Mouse (Mus musculus): ENCODE measurements around the gene Peli2.
A peak's percentile ranks its signal among the peaks of the same experiment; 100 is the strongest.

The Peli2 gene

DNA sequence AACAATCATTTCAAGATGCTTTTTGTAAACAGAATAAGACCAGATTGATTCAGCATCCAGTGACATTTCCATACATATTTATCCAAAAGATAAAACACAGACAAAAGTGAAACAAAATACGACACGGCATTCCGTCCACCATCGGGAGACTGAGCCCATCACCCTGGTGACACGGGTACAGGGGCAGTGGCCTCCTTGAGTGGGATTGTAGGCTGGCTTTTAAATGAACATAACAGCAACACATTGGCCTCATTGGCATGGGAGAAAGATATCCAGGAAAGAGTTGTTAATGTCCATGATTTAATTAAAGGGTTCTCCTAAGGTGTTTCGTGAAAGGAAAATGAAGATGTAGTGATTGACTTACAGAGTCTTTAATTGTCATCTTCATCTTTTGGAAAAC, 5.3 kb downstream of the Peli2 start:
- no peak for DNase-seq (ENCODE audit: low spot score in 2 of 2)

DNA sequence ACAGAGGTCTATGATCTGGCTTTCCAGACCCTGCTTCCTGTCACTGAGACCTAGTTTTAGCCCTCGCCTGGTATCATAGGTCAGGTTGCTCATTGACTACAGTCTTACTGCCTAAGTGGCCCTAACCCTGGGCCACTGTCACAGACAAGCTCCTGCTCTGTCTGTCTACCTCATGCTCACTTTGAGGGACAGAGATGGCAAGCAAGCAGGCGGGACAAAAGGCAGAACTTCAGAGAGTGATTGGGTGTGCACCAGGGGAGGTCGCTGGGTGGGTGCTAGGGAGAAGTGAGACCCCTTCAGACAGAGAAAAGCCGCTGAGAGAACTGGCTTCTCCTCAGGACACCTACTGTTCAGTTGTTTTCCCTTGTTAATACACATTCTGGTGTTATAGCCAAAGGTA, 6.3 kb downstream of the Peli2 start:
- no peak for DNase-seq (ENCODE audit: low spot score in 2 of 2)

- DNase-seq (ENCODE audit: low spot score in 2 of 2): no peak
Observed at GRCm38 (mm10) chr14:48127609-48128185, 7.1 kb downstream of the Peli2 start.

DNA sequence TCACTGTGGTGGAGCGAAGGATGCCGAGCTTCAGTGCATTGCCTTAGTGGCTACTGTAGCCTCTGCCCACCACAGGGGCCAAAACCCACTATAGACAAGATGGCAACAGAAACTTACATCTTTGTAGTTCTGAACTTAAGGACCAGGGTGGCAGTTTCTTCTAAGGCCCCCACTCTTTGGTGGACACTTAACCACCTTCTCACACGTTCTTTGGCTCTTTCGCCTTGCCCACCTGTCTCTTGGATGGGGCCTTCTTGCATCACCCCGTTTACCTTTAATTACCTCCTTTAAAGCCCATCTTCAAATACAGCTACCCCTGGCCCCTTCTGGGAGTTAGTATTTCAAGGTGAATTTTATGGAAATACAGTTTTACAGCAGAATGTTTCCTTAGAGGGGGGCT, 8.1 kb downstream of the Peli2 start:
- no peak for DNase-seq (ENCODE audit: low spot score in 2 of 2)

GRCm38 (mm10) chr14:48130021-48130420, 9.4 kb downstream of the Peli2 start:
- DNase-seq (ENCODE audit: low spot score in 2 of 2): no peak

DNA sequence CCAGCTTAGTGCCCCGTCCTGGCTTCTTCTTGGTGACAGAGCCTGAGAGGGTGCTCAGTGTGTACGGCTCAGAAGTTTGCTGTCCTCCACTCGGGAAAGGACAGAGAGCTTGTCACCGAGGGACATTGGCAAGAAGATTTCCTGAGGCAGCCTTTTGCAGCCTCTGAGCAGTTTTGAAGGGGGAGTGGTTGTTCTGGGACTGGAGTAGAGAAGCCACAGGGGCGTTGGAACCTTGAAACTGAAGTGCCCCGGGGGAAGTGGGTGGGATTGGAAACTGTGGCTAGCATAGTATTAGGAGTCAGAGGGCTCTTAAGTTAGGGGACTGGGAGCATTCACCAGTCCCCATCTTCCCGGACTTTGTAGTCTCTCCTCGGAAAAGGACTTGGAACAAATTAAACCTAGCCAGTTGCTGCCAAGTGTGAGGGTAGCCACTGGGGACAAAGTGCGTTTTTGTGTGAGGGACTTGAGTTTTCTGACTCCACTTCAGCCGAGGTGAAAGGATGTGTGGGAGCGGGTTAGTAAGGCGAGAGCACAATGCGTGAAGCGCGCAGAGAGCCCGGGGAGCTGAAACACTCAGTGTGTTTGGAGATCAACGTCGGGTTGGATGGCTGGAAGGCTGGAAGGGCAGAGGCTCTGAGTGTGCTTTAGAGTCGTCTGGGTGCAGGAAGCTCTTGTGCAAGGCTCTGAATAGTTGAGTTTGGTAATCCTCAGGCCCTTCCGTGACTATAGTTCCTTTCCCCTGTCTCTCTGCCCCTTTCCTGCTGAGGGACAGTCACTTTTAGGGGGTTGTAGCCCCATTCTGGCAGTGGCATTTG, 10.3 kb downstream of the Peli2 start:
- DNase-seq (ENCODE audit: low spot score in 2 of 2): no peak

DNA sequence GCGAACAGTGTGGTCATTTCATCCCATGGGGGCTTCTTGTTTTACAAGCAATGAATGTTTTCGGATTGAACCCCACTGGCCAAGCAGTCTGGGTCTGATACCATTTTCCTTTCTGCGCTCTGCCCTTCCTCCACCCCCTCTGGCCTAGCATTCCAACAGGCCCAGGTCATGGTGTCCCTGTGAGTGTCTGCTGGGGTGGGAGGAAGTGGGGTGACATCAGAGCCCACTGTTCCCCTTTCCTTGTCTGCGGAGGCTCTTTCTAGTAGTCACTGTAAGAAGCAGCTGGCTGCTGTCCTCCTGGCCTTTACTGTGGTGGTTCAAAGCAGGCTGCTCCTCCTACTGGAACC, 10.9 kb downstream of the Peli2 start:
- DNase-seq (ENCODE audit: low spot score in 2 of 2): no peak

- no peak for DNase-seq (ENCODE audit: low spot score in 2 of 2)
Observed at GRCm38 (mm10) chr14:48132241-48132640, 11.6 kb downstream of the Peli2 start.

DNA sequence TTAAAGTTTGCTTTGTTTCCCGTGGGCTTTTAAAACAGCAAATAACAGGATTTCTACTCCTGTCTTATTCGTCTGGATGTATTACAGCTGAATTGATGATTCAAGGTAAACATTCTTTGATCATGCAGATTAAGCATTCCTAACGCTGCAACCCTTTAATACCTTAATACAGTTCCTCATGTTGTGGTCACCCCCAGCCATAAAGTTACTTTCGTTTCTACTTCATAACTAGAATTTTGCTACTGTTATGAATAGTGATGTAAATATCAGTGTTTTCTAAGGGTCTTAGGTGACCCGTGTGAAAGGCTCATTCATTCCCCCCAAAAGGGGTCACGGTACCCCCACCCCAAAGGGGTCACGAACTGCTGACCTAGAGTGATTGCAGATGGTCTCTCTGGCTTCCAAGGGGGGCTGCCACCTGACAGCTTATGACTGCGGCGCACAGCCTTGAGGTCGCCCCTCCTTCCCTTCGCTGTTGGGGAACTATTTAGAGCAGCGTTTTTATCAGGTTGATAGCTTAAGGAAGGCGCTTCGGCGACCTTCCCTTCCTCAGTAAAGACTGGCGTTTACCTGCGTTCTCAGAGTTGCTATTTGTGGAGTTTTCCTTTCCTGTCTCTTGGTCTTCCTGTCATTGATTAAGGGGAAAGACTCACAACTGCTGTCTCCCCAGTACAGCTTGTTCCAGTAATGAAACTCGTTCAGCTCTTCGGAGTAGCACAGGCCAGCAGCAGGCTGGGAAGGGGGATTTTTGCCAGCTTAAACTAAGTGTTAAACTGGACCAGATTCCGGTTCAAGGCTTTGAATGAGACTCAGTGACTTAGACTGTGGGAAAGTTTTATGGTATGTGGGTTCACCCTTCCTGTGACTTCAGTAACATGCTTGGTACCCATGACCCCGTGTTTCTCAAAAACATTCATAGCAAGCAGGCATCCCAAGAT, 12.5 kb downstream of the Peli2 start:
- no peak for DNase-seq (ENCODE audit: low spot score in 2 of 2)

- no peak for DNase-seq (ENCODE audit: low spot score in 2 of 2)
Observed at GRCm38 (mm10) chr14:48134344-48134743, 13.7 kb downstream of the Peli2 start.

DNA sequence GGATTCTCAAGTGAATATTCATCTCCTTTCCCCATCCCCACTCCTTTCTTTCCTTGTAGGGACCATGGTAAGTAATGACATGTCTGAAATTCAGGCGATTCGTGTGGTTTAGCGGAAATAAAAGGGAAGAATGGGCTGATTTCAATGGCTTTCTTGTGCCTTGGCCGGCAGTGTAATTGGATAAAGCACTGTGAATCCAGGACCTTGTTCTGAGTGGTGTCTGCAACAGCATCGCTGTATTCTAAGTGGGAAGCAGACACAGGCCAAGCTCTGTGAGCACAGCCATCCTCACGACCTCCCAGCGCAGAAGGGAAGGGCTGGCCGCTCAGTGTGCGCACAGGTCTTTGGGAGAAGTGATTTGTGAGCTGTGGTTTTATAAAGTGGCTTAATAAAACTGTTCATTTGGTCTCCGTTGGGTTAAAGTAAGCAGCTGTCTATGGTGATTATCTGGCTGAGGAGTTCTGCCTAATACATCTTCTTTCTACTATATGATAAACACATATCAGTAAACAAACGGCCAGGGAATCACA, 15.3 kb downstream of the Peli2 start:
- DNase-seq (ENCODE audit: low spot score in 2 of 2): no peak

DNA sequence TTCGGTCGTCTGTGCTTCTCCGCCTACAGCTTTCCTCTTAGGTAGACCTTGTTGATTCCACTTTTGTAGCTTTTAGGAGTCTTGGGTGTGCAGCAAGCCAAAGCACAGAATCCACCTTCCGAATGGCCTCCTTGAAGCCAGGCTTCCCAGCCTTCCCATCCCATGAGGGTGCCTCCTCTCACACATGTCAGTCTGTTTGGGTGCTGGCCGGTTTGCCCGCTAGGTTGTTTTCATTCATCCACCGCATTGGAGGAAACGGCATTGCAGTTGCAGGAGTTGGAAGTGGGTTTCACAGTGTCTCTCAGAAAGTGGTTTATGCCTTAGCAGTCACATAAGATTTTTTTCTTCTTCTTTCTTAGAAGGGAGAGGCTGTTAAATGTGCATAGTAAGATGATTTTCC, 17.1 kb downstream of the Peli2 start:
- DNase-seq (ENCODE audit: low spot score in 2 of 2): no peak

GRCm38 (mm10) chr14:48138138-48138537, 17.5 kb downstream of the Peli2 start:
- peak in 1 of 2 experiments; percentile 35 for DNase-seq (ENCODE audit: low spot score in 2 of 2)

DNA sequence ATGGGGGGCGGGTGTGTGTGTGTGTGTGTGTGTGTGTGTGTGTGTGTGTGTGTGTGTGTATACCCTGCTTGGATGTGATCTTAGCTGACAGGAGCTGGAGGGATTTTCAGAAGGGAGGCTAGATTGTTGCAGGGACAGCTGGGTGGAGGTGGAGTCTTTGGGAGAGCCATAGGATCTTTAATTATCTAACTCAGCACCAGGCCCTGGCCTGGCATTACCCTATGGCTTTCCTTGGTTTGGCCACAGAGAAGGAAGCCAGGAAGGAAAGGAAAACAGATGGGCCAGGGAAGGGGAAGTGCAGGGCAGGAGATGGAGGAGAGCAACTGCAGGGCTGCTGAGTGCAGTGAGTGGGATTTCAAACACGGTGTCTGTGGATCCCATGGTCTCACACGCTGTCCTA, 18.8 kb downstream of the Peli2 start:
- DNase-seq (ENCODE audit: low spot score in 2 of 2): no peak

DNA sequence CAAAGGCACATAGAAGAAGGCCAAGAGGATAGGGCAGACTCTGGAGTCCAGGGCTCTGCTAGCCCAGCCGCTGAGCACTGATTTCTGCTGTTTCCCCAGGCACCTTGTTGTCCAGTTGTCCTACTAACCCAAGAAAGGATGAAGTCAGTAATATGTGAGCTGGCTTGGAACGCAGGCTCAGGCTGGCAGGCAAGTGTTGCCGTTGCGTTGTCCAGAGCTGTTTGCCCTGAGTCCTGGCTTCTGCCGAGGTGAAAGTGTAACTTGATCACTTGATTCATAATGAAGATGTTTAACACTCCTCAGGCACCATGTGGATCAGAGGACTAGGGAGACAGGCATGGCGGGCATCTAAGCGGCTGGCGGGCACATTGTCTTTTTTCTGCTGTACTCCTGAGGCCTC, 21.1 kb downstream of the Peli2 start:
- no peak for DNase-seq (ENCODE audit: low spot score in 2 of 2)

GRCm38 (mm10) chr14:48142696-48143095, 22.1 kb downstream of the Peli2 start:
- no peak for DNase-seq (ENCODE audit: low spot score in 2 of 2)

GRCm38 (mm10) chr14:48143141-48143540, 22.5 kb downstream of the Peli2 start:
- no peak for DNase-seq (ENCODE audit: low spot score in 2 of 2)

- DNase-seq (ENCODE audit: low spot score in 2 of 2): no peak
Observed at GRCm38 (mm10) chr14:48144330-48144729, 23.7 kb downstream of the Peli2 start.

- DNase-seq (ENCODE audit: low spot score in 2 of 2): peak in 1 of 2 experiments; percentile 24
Observed at GRCm38 (mm10) chr14:48147688-48148087, 27.1 kb downstream of the Peli2 start.

- DNase-seq (ENCODE audit: low spot score in 2 of 2): no peak
Observed at GRCm38 (mm10) chr14:48148615-48149014, 28.0 kb downstream of the Peli2 start.

DNA sequence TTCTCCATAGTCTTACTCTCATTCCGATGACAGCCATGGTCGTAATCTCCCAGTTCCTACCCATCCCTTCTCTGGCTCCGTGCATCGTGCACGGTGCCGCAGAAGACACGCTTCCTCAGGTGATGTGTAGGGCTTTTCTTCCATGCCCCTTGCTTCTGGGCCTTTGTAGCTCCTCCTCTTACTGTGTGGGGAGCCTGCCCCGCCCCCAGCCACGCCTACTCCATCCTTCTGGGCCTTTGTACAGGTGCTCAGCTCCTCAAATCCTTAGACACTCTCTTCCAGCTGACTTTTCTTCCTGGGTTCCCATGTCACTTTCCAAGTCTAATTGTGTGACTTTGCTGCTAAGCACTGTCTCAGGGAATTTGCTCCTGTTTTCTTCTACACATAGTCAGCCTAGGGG, 28.7 kb downstream of the Peli2 start:
- DNase-seq (ENCODE audit: low spot score in 2 of 2): no peak

GRCm38 (mm10) chr14:48150903-48151302, 30.3 kb downstream of the Peli2 start:
- no peak for DNase-seq (ENCODE audit: low spot score in 2 of 2)

All from thymus, postnatal 10 days (tissue).